Mouse (Mus musculus) E14TG2a.4 (cell line): ENCODE results near the gene Hoxb3.

ENCODE experiments used
- CTCF ChIP-seq: conservative IDR thresholded peaks from 2 replicates; pipeline ENCODE4 v1.5.1; 2014; ENCODE audit warnings: low read length
- NANOG ChIP-seq: IDR thresholded peaks from 2 replicates; pipeline ENCODE4 v1.6.1; 2014; ENCODE audit warnings: borderline replicate concordance, low read length, mixed read lengths

GRCm38 (mm10) chr11:96351312-96351711 is 28.2 kb downstream of the Hoxb3 start:
- TF ChIP-seq CTCF (no peak), NANOG (no peak)
